Mouse (Mus musculus) ES-E14 (cell line): ENCODE measurements at regions not wholly inside any gene's neighbourhood (a gene's known extent, or its start where the extent isn't known, plus 50 kb on each side); places are given as distances from the start of the nearest gene placed in this dataset.

ENCODE experiments used
- DNase-seq: peaks from one replicate; pipeline ENCODE4 v3.0.0-alpha.2; 2013; ENCODE audit warnings: low read depth, low spot score
- H3K27ac ChIP-seq: 2 replicates; pipeline ENCODE4 v1.5.1; 2012; ENCODE audit warnings: low read depth, mild to moderate bottlenecking, low read length, moderate library complexity, mixed read lengths; ENCODE audit not compliant: poor library complexity, insufficient read depth, severe bottlenecking
- H3K36me3 ChIP-seq: 2 replicates; pipeline ENCODE4 v1.6.1; 2012; ENCODE audit warnings: mild to moderate bottlenecking, low read length, moderate library complexity, mixed read lengths; ENCODE audit not compliant: control insufficient read depth, poor library complexity, insufficient read depth, severe bottlenecking
- H3K4me1 ChIP-seq, 2 experiments: fragments of 150-350 bp in 1 of 2; sonication (generic) in 1 of 2; 2 replicates each; pipeline ENCODE4 v1.6.1; 2012; ENCODE audit warnings: low read length in 2 of 2, mild to moderate bottlenecking in 1 of 2, mixed read lengths in 1 of 2; ENCODE audit not compliant: control insufficient read depth in 2 of 2, insufficient read depth in 2 of 2, poor library complexity in 1 of 2
- H3K4me3 ChIP-seq, 2 experiments: fragments of 150-350 bp in 1 of 2; sonication (generic) in 1 of 2; 2 replicates each; pipeline ENCODE4 v1.5.1; 2012; ENCODE audit warnings: low read length in 2 of 2, low read depth in 1 of 2, mild to moderate bottlenecking in 1 of 2, mixed read lengths in 1 of 2; ENCODE audit not compliant: insufficient read depth in 1 of 2, poor library complexity in 1 of 2, severe bottlenecking in 1 of 2
- H3K9ac ChIP-seq: 2 replicates; pipeline ENCODE4 v1.6.1; 2012; ENCODE audit warnings: low read depth, mild to moderate bottlenecking, low read length, mixed read lengths; ENCODE audit not compliant: poor library complexity, insufficient read depth, severe bottlenecking
- H3K9me3 ChIP-seq: fragments of 150-350 bp; sonication (generic); 2 replicates; pipeline ENCODE4 v1.6.1; 2012; ENCODE audit warnings: low read depth, mild to moderate bottlenecking, low read length; ENCODE audit not compliant: control insufficient read depth, insufficient read depth
- CHD2 ChIP-seq: IDR thresholded peaks from 2 replicates; pipeline ENCODE4 v1.6.1; 2014; ENCODE audit warnings: mild to moderate bottlenecking, low read depth, low read length, inconsistent platforms
- HCFC1 ChIP-seq: IDR thresholded peaks from 2 replicates; pipeline ENCODE4 v1.6.1; 2012; ENCODE audit warnings: low read length, inconsistent platforms, borderline replicate concordance; ENCODE audit not compliant: insufficient read depth
- MAFK ChIP-seq: IDR thresholded peaks from 2 replicates; pipeline ENCODE4 v1.6.1; 2014; ENCODE audit warnings: mild to moderate bottlenecking, low read depth, low read length, inconsistent platforms; ENCODE audit not compliant: insufficient read depth
- ZC3H11A ChIP-seq: IDR thresholded peaks from 2 replicates; pipeline ENCODE4 v1.6.1; 2012; ENCODE audit warnings: low read depth, mild to moderate bottlenecking, inconsistent platforms, low read length, borderline replicate concordance
- ZNF384 ChIP-seq: IDR thresholded peaks from 2 replicates; pipeline ENCODE4 v1.6.1; 2012; ENCODE audit warnings: low read depth, low read length, inconsistent platforms
- in situ Hi-C, 2 experiments: fragments of 600-800 bp; cut with MboI; formaldehyde crosslinking; loops; one replicate each; pipeline ENCODE4 v1.15.1; 2025; ENCODE audit warnings: low sequenced_read_pairs in 2 of 2, inconsistent platforms in 1 of 2; ENCODE audit not compliant: unreplicated experiment in 2 of 2

DNA sequence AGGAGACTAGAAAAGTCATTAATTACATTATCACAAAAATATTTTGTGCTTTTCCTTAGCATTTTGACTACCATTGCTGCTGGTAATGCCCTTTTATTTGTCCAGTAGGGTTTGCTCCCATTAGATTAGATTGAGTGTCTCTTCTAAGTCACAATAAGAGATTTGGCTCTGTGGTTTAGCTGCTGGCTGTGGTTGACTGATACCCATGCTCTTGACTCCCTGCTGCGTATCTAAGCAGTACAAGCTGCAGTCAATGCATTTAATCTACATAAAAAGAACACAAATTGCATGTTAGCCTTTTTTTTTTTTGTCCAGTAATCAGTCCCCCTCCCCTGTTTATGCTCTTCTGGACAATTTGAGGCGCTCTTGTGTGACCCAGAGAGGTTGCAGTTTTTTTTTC is 133.0 kb upstream of the Rai2 start:
- no peak overlapping the region for H3K27ac ChIP-seq
- no peak overlapping the region for H3K4me3 ChIP-seq
- no peak for TF ChIP-seq ZC3H11A
- TF ChIP-seq HCFC1, result no peak
- in situ Hi-C loops, result no loop called here
- H3K9me3 ChIP-seq, result no peaks in the 10 kb centered on the region
- H3K9ac ChIP-seq, result no peak overlapping the region
- no peak for DNase-seq
- H3K36me3 ChIP-seq, result no peaks in the 10 kb centered on the region
- H3K4me1 ChIP-seq, result no peaks in the 10 kb centered on the region

DNA sequence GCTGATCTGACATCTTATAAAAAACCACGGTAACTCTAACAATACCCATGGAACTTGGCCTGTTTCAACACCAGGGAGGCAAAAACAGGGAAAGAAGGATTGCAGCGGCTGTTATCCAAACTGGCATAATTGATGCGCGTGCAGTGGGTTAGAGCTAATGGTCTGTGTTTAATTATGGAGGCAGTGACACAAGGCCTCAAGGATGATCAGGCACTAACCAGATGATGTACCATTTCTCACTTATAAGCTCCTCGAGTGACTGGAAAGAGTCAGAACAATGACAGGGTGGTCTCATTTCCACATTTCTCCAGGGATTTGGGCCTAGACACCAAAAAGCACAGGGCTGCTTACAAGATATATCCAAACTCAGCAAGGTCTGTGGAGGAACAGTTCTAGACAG is 83.0 kb upstream of the Rai2 start:
- no peaks in the 10 kb centered on the region for H3K9me3 ChIP-seq
- no peak overlapping the region for H3K27ac ChIP-seq
- no peaks in the 10 kb centered on the region for H3K4me1 ChIP-seq
- DNase-seq, result no peak
- H3K9ac ChIP-seq, result no peak overlapping the region
- H3K36me3 ChIP-seq, result no peaks in the 10 kb centered on the region
- TF ChIP-seq ZNF384, result no peak
- no peak for TF ChIP-seq MAFK
- no peak for TF ChIP-seq HCFC1
- no peak for TF ChIP-seq ZC3H11A
- TF ChIP-seq CHD2, result no peak
- in situ Hi-C loops, result no loop called here
- no peak overlapping the region for H3K4me3 ChIP-seq

DNA sequence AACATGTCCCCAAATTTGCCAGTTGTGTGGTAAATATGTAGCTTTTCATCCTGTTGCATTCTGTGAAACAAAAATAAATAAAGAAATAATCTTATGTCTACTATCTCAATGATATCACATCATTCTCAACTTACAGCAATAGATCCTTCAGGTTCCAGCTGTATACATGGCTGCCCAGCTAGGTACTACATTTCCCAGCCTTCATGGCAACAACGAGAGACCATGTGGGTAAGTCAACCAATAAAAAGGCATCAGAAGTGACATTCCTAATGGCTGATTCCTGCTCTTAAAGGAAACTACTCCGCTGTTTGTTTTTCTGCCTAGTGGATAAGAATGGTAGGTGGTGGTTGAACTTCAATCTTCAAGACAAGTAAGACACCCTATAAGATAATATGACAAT is 82.5 kb upstream of the Rai2 start:
- Histone ChIP-seq H3K9ac (no peak overlapping the region), H3K4me1 (no peaks in the 10 kb centered on the region), H3K4me3 (no peak overlapping the region), H3K9me3 (no peaks in the 10 kb centered on the region), H3K36me3 (no peaks in the 10 kb centered on the region), H3K27ac (no peak overlapping the region)
- in situ Hi-C loops, result no loop called here
- no peak for DNase-seq
- no peak for TF ChIP-seq ZC3H11A
- TF ChIP-seq HCFC1, result 0 out of 2 replicates have a peak, but pooled peaks have one; percentile 50

- H3K9ac ChIP-seq, result no peak overlapping the region
- DNase-seq, result no peak
- TF ChIP-seq MAFK, result no peak
- no peak for TF ChIP-seq HCFC1
- no peak for TF ChIP-seq ZNF384
- no peak for TF ChIP-seq ZC3H11A
- TF ChIP-seq CHD2, result no peak
- no peak overlapping the region for H3K4me3 ChIP-seq
- H3K9me3 ChIP-seq, result no peaks in the 10 kb centered on the region
- H3K4me1 ChIP-seq, result no peaks in the 10 kb centered on the region
- in situ Hi-C loops, result no loop called here
- no peak overlapping the region for H3K27ac ChIP-seq
- H3K36me3 ChIP-seq, result no peaks in the 10 kb centered on the region
Measured at GRCm38 (mm10) chrX:161635678-161636077, 81.2 kb upstream of the Rai2 start.

GRCm38 (mm10) chrX:161653106-161653505 is 63.8 kb upstream of the Rai2 start:
- Histone ChIP-seq H3K9ac (no peak overlapping the region), H3K4me1 (no peaks in the 10 kb centered on the region), H3K4me3 (no peak overlapping the region), H3K9me3 (no peaks in the 10 kb centered on the region), H3K27ac (no peak overlapping the region), H3K36me3 (no peaks in the 10 kb centered on the region)
- no peak for DNase-seq
- in situ Hi-C loops, result no loop called here
- TF ChIP-seq HCFC1 (no peak), ZC3H11A (no peak), MAFK (no peak), CHD2 (no peak), ZNF384 (no peak)
